Mouse (Mus musculus): ENCODE data around the gene Tmem95. TPM values are rescaled to one million over a fixed set of nuclear protein-coding genes. Genes with fewer than 3 reads are reported as not detected.

Tmem95 gene
- polyA plus RNA-seq, 1 experiment from 2014 or later: not detected

DNA sequence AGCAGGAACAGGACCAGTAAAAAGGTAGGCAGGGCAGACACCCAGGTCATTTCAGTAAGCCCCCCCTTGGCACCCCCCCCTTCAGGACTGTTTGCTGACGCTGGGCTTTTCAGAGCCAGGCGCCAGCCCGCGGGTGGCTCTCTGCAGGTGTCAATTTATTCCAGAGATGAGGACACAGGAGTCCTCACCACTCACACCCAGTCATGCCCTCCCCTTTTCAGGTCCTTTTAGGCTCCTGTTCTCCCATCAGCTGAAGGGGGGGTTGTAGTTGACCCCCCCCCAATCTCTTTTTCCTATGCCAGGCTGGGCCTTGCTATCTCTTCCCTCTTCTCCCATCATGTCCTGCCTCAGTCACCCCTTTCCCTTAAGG lies 41.9 kb downstream of the Tmem95 start:
- no peak for ATAC-seq

GRCm38 (mm10) chr11:69835326-69835965 lies 42.4 kb downstream of the Tmem95 start:
- 3% methylated on average over 9 of the region's 9 CpGs for WGBS

More for the DNA sequence above, 41.9 kb downstream of the Tmem95 start:
- peaks cover 28% of the 10 kb centered on the region for H3K36me3 ChIP-seq
- no peaks in the 10 kb centered on the region for H3K9me3 ChIP-seq
- H3K4me2 ChIP-seq (replicated peaks): peak overlapping the region; percentile 99
- H3K9ac ChIP-seq (replicated peaks): peak overlapping the region; percentile 99
- H3K4me1 ChIP-seq (replicated peaks): peaks cover 57% of the 10 kb centered on the region
- no peaks in the 10 kb centered on the region for H3K27me3 ChIP-seq
- 2% methylated on average over 4 of the region's 4 CpGs for WGBS
- peak overlapping the region; percentile 98 for H3K27ac ChIP-seq
- H3K4me3 ChIP-seq (replicated peaks): peak overlapping the region; percentile 97

DNA sequence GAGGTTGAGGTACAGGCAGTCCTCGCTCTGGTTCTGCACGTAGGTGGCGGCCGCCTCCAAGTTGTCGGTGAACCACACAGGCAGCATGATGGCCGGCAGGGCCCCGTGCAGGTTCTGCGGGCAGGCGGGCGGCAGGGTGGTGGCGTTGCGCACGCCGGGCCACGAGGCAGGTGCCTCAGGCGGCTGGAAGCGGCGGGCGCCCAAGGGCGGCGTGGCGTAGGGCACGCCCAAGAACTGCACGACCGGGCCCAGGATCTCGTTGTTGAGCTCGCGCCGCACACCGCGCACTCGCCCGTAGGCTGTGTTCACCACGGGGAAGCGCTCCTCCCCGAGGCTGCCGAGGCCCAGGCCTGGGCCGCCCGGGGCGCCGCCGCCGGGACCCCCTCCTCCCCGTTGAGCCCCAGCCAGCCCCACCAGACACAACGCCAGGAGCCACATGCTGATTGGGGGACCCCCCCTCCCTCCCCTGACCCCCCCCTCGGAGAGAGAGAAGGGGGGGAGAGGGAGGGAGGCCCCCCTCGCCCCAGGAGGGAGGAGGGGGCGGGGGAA lies 43.7 kb downstream of the Tmem95 start:
- WGBS: 5% methylated on average over 46 of the region's 48 CpGs
- H3K4me1 ChIP-seq (replicated peaks): peaks cover 57% of the 10 kb centered on the region

More at GRCm38 (mm10) chr11:69835326-69835965, 42.4 kb downstream of the Tmem95 start:
- Histone ChIP-seq H3K36me3 (peaks cover 31% of the 10 kb centered on the region), H3K4me2 (replicated peaks) (peak overlapping the region; percentile 99), H3K4me1 (replicated peaks) (peaks cover 58% of the 10 kb centered on the region), H3K27ac (peak overlapping the region; percentile 98), H3K9ac (replicated peaks) (peak overlapping the region; percentile 99), H3K4me3 (replicated peaks) (peak overlapping the region; percentile 97), H3K27me3 (no peaks in the 10 kb centered on the region), H3K9me3 (no peaks in the 10 kb centered on the region)
- no peak for ATAC-seq

GRCm38 (mm10) chr11:69833554-69833953 lies 44.3 kb downstream of the Tmem95 start:
- H3K27ac ChIP-seq: peak overlapping the region; percentile 98; the same call in 1 of the 2 replicates
- H3K9ac ChIP-seq (replicated peaks): peak overlapping the region; percentile 99
- no peak for ATAC-seq
- H3K9me3 ChIP-seq: no peaks in the 10 kb centered on the region
- peaks cover 55% of the 10 kb centered on the region for H3K4me1 ChIP-seq (replicated peaks)
- peak overlapping the region; percentile 99 for H3K4me2 ChIP-seq (replicated peaks)
- peak overlapping the region; percentile 97 for H3K4me3 ChIP-seq (replicated peaks)
- H3K27me3 ChIP-seq: no peaks in the 10 kb centered on the region
- WGBS: 57% methylated on average over 8 of the region's 8 CpGs
- H3K36me3 ChIP-seq: peaks cover 44% of the 10 kb centered on the region

More for the DNA sequence above, 43.7 kb downstream of the Tmem95 start:
- Histone ChIP-seq H3K27me3 (no peaks in the 10 kb centered on the region), H3K4me2 (replicated peaks) (peak overlapping the region; percentile 99), H3K9me3 (no peaks in the 10 kb centered on the region), H3K27ac (peak overlapping the region; percentile 98), H3K36me3 (peaks cover 39% of the 10 kb centered on the region), H3K4me3 (replicated peaks) (peak overlapping the region; percentile 97), H3K9ac (replicated peaks) (peak overlapping the region; percentile 99)
- no peak for ATAC-seq

DNA sequence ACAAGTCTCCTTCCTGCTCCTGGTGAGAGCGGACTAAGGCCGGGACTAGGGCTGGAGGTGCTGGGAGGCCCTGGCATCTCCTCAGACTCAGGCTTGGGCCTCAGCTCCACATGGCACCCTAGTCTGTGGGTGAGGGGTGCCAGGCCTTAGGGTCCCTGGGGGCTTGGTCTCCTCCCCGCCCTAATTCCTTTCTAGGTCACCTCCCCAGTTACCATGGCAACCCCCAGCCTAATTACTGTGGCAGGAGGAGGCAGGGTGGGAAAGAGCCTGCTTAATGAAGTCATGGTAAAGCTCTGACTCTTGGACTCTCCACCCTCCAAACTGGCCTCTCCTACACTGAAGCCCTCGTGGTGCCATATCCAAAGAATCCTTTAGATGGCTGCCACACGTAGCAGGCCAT lies 49.0 kb downstream of the Tmem95 start:
- Histone ChIP-seq H3K4me2 (replicated peaks) (no peak overlapping the region), H3K36me3 (peaks cover 91% of the 10 kb centered on the region), H3K27ac (no peak overlapping the region), H3K27me3 (no peaks in the 10 kb centered on the region), H3K9me3 (no peaks in the 10 kb centered on the region), H3K4me1 (replicated peaks) (peaks cover 32% of the 10 kb centered on the region), H3K4me3 (replicated peaks) (no peak overlapping the region), H3K9ac (replicated peaks) (no peak overlapping the region)
- ATAC-seq: no peak
- WGBS: 58% methylated on average over 5 of the region's 5 CpGs

Small RNAs within 50 kb of the gene (microRNA-seq; reads per million reads assigned to microRNA genes)
- not detected for gene Mir6924

Other genes starting within 250 kb of the Tmem95 start
- 40.5 and 52.4 TPM in 2 replicates for gene Fxr2, start 245.0 kb downstream of the Tmem95 start, polyA plus RNA-seq (2015; fragmentation: Nextera tagmentation; extraction: Ambion mirVana)
- 0.31 TPM in 1 of 2 replicates, not detected in the other for gene Sox15, start 222.7 kb downstream of the Tmem95 start, polyA plus RNA-seq (2015; fragmentation: Nextera tagmentation; extraction: Ambion mirVana)
- gene Mpdu1, start 215.4 kb downstream of the Tmem95 start, polyA plus RNA-seq (2015; fragmentation: Nextera tagmentation; extraction: Ambion mirVana): 103 and 104 TPM in 2 replicates
- 6.1 and 7.3 TPM in 2 replicates for gene Cd68, start 211.9 kb downstream of the Tmem95 start, polyA plus RNA-seq (2015; fragmentation: Nextera tagmentation; extraction: Ambion mirVana)
- 581 and 595 TPM in 2 replicates for gene Eif4a1, start 205.6 kb downstream of the Tmem95 start, polyA plus RNA-seq (2015; fragmentation: Nextera tagmentation; extraction: Ambion mirVana)
- gene Senp3, start 195.9 kb downstream of the Tmem95 start, polyA plus RNA-seq (2015; fragmentation: Nextera tagmentation; extraction: Ambion mirVana): 101 and 103 TPM in 2 replicates
- 0.36 TPM in 1 of 2 replicates, not detected in the other for gene Tnfsf13, start 192.2 kb downstream of the Tmem95 start, polyA plus RNA-seq (2015; fragmentation: Nextera tagmentation; extraction: Ambion mirVana)
- gene Tnfsf12, start 182.2 kb downstream of the Tmem95 start, polyA plus RNA-seq (2015; fragmentation: Nextera tagmentation; extraction: Ambion mirVana): 0.98 and 1.2 TPM in 2 replicates
- 0.64 and 1.2 TPM in 2 replicates for gene Tnfsfm13, start 181.9 kb downstream of the Tmem95 start, polyA plus RNA-seq (2015; fragmentation: Nextera tagmentation; extraction: Ambion mirVana)
- gene Polr2a, start 119.4 kb downstream of the Tmem95 start, polyA plus RNA-seq (2015; fragmentation: Nextera tagmentation; extraction: Ambion mirVana): 22.7 and 24.9 TPM in 2 replicates
- gene Slc35g3, start 116.0 kb downstream of the Tmem95 start, polyA plus RNA-seq (2015; fragmentation: Nextera tagmentation; extraction: Ambion mirVana): 0.31 TPM in 1 of 2 replicates, not detected in the other
- gene Zbtb4, start 112.1 kb downstream of the Tmem95 start, polyA plus RNA-seq (2015; fragmentation: Nextera tagmentation; extraction: Ambion mirVana): 2.9 and 3.2 TPM in 2 replicates
- 0.83 and 0.85 TPM in 2 replicates for gene Chrnb1, start 82.1 kb downstream of the Tmem95 start, polyA plus RNA-seq (2015; fragmentation: Nextera tagmentation; extraction: Ambion mirVana)
- gene Fgf11, start 76.2 kb downstream of the Tmem95 start, polyA plus RNA-seq (2015; fragmentation: Nextera tagmentation; extraction: Ambion mirVana): 3.4 and 4.4 TPM in 2 replicates
- gene Tmem102, start 72.4 kb downstream of the Tmem95 start, polyA plus RNA-seq (2015; fragmentation: Nextera tagmentation; extraction: Ambion mirVana): 0.44 and 0.52 TPM in 2 replicates
- not detected in 2 replicates for gene Gm39566, start 62.7 kb downstream of the Tmem95 start, polyA plus RNA-seq (2015; fragmentation: Nextera tagmentation; extraction: Ambion mirVana)
- gene Spem2, start 59.6 kb downstream of the Tmem95 start, polyA plus RNA-seq (2015; fragmentation: Nextera tagmentation; extraction: Ambion mirVana): not detected in 2 replicates
- gene Spem1, start 55.8 kb downstream of the Tmem95 start, polyA plus RNA-seq (2015; fragmentation: Nextera tagmentation; extraction: Ambion mirVana): 0.51 and 0.64 TPM in 2 replicates
- gene Nlgn2, start 40.2 kb downstream of the Tmem95 start, polyA plus RNA-seq (2015; fragmentation: Nextera tagmentation; extraction: Ambion mirVana): 20.5 and 21.3 TPM in 2 replicates
- 329 and 331 TPM in 2 replicates for gene Tmem256, start 39.5 kb downstream of the Tmem95 start, polyA plus RNA-seq (2015; fragmentation: Nextera tagmentation; extraction: Ambion mirVana)
- gene Plscr3, start 31.6 kb downstream of the Tmem95 start, polyA plus RNA-seq (2015; fragmentation: Nextera tagmentation; extraction: Ambion mirVana): 55.0 and 56.3 TPM in 2 replicates
- gene Tnk1, start 19.3 kb downstream of the Tmem95 start, polyA plus RNA-seq (2015; fragmentation: Nextera tagmentation; extraction: Ambion mirVana): 0.27 and 0.31 TPM in 2 replicates
- 1.3 and 1.7 TPM in 2 replicates for gene Kctd11, start 3.4 kb upstream of the Tmem95 start, polyA plus RNA-seq (2015; fragmentation: Nextera tagmentation; extraction: Ambion mirVana)
- 0.37 and 0.48 TPM in 2 replicates for gene Acap1, start 17.5 kb upstream of the Tmem95 start, polyA plus RNA-seq (2015; fragmentation: Nextera tagmentation; extraction: Ambion mirVana)
- 16.1 and 17.1 TPM in 2 replicates for gene 2810408A11Rik, start 23.0 kb upstream of the Tmem95 start, polyA plus RNA-seq (2015; fragmentation: Nextera tagmentation; extraction: Ambion mirVana)
- 18.6 and 19.8 TPM in 2 replicates for gene Neurl4, start 23.1 kb upstream of the Tmem95 start, polyA plus RNA-seq (2015; fragmentation: Nextera tagmentation; extraction: Ambion mirVana)
- 81.9 and 87.0 TPM in 2 replicates for gene Gps2, start 35.9 kb upstream of the Tmem95 start, polyA plus RNA-seq (2015; fragmentation: Nextera tagmentation; extraction: Ambion mirVana)
- 1,160 and 1,188 TPM in 2 replicates for gene Eif5a, start 43.9 kb upstream of the Tmem95 start, polyA plus RNA-seq (2015; fragmentation: Nextera tagmentation; extraction: Ambion mirVana)
- gene Ybx2, start 57.8 kb upstream of the Tmem95 start, polyA plus RNA-seq (2015; fragmentation: Nextera tagmentation; extraction: Ambion mirVana): 3.9 and 4.2 TPM in 2 replicates
- 4.3 and 4.4 TPM in 2 replicates for gene Slc2a4, start 70.2 kb upstream of the Tmem95 start, polyA plus RNA-seq (2015; fragmentation: Nextera tagmentation; extraction: Ambion mirVana)
- gene Cldn7, start 86.8 kb upstream of the Tmem95 start, polyA plus RNA-seq (2015; fragmentation: Nextera tagmentation; extraction: Ambion mirVana): 0.32 and 1.1 TPM in 2 replicates
- gene Ctdnep1, start 103.1 kb upstream of the Tmem95 start, polyA plus RNA-seq (2015; fragmentation: Nextera tagmentation; extraction: Ambion mirVana): 22.9 and 23.8 TPM in 2 replicates
- 156 and 158 TPM in 2 replicates for gene Elp5, start 104.5 kb upstream of the Tmem95 start, polyA plus RNA-seq (2015; fragmentation: Nextera tagmentation; extraction: Ambion mirVana)
- gene Gabarap, start 113.1 kb upstream of the Tmem95 start, polyA plus RNA-seq (2015; fragmentation: Nextera tagmentation; extraction: Ambion mirVana): 611 and 625 TPM in 2 replicates
- 74.2 and 82.2 TPM in 2 replicates for gene Phf23, start 117.8 kb upstream of the Tmem95 start, polyA plus RNA-seq (2015; fragmentation: Nextera tagmentation; extraction: Ambion mirVana)
- gene Dvl2, start 122.6 kb upstream of the Tmem95 start, polyA plus RNA-seq (2015; fragmentation: Nextera tagmentation; extraction: Ambion mirVana): 27.6 and 35.4 TPM in 2 replicates
- 48.4 and 51.7 TPM in 2 replicates for gene Acadvl, start 137.4 kb upstream of the Tmem95 start, polyA plus RNA-seq (2015; fragmentation: Nextera tagmentation; extraction: Ambion mirVana)
- 34.9 and 37.2 TPM in 2 replicates for gene Dlg4, start 138.9 kb upstream of the Tmem95 start, polyA plus RNA-seq (2015; fragmentation: Nextera tagmentation; extraction: Ambion mirVana)
- 0.97 and 1.1 TPM in 2 replicates for gene Asgr1, start 176.1 kb upstream of the Tmem95 start, polyA plus RNA-seq (2015; fragmentation: Nextera tagmentation; extraction: Ambion mirVana)
- gene Asgr2, start 214.6 kb upstream of the Tmem95 start, polyA plus RNA-seq (2015; fragmentation: Nextera tagmentation; extraction: Ambion mirVana): not detected in 2 replicates

Data from midbrain, embryonic 13.5 days (tissue).